Mouse (Mus musculus) liver, embryonic 11.5 days (tissue): ENCODE data around the gene Mael. TPM values are rescaled to one million over a fixed set of nuclear protein-coding genes. Genes with fewer than 3 reads are reported as not detected.

Experiments
- ATAC-seq: fragments of 200-750 bp; cut with Nextera tagmentation; replicated peaks from 2 replicates; pipeline ENCODE4 v1.8.0; 2017; ENCODE audit warnings: moderate number of reproducible peaks, mild to moderate bottlenecking, moderate TSS enrichment, moderate library complexity; ENCODE audit not compliant: low FRiP score
- DNase-seq: peaks from one replicate; pipeline ENCODE4 v3.0.0-alpha.2; 2017; ENCODE audit warnings: low spot score
- H3K27ac ChIP-seq: fragments of 300-500 bp; sonication (generic); 2 replicates; pipeline ENCODE4 v1.5.1; 2014; ENCODE audit warnings: mild to moderate bottlenecking, low read depth, low read length, control low read depth
- H3K27me3 ChIP-seq: fragments of 300-500 bp; sonication (generic); replicated peaks from 2 replicates; pipeline ENCODE4 v1.6.1; 2014; ENCODE audit warnings: low read length, mixed read lengths; ENCODE audit not compliant: control insufficient read depth, insufficient read depth
- H3K36me3 ChIP-seq: fragments of 300-500 bp; sonication (generic); 2 replicates; pipeline ENCODE4 v1.6.1; 2014; ENCODE audit warnings: mild to moderate bottlenecking, low read length, moderate library complexity, mixed read lengths; ENCODE audit not compliant: control insufficient read depth, insufficient read depth
- H3K4me1 ChIP-seq: fragments of 300-500 bp; sonication (generic); replicated peaks from 2 replicates; pipeline ENCODE4 v1.6.1; 2014; ENCODE audit warnings: low read length, mixed read lengths; ENCODE audit not compliant: control insufficient read depth, insufficient read depth
- H3K4me2 ChIP-seq: fragments of 300-500 bp; sonication (generic); 2 replicates; pipeline ENCODE4 v1.6.1; 2014; ENCODE audit warnings: mild to moderate bottlenecking, control low read depth, moderate library complexity
- H3K4me3 ChIP-seq: fragments of 300-500 bp; sonication (generic); 2 replicates; pipeline ENCODE4 v1.5.1; 2014; ENCODE audit warnings: low read depth, low read length, control low read depth
- H3K9ac ChIP-seq: fragments of 300-500 bp; sonication (generic); 2 replicates; pipeline ENCODE4 v1.6.1; 2014; ENCODE audit warnings: low read depth, low read length, control low read depth
- H3K9me3 ChIP-seq: fragments of 300-500 bp; sonication (generic); 2 replicates; pipeline ENCODE4 v1.6.1; 2016; ENCODE audit warnings: low read length, inconsistent platforms, mixed read lengths; ENCODE audit not compliant: control insufficient read depth
- WGBS: fragments of 180-500 bp; shearing (Covaris S2); extraction: QIAGEN DNeasy Blood & Tissue Kit; methylation state at CpG from one replicate; pipeline ENCODE4 v1.1.7; 2014; 5-methylcytosine and 5-hydroxymethylcytosine counted together
- polyA plus RNA-seq: library from polyadenylated mRNA; unstranded; fragments of >200 nt; fragmentation: Nextera tagmentation; extraction: Ambion mirVana; gene quantifications from 2 replicates; pipeline ENCODE4 v1.2.1, GENCODE M21; 2014

Mael gene
- polyA plus RNA-seq, 1 experiment from 2014 or later = not detected

- Histone ChIP-seq H3K9me3 (no peaks in the 10 kb centered on the region), H3K27ac (no peak overlapping the region), H3K27me3 (no peaks in the 10 kb centered on the region), H3K36me3 (no peaks in the 10 kb centered on the region), H3K9ac (no peak overlapping the region), H3K4me1 (no peaks in the 10 kb centered on the region), H3K4me3 (no peak overlapping the region), H3K4me2 (no peak overlapping the region)
- ATAC-seq (no peak), DNase-seq (no peak)
- WGBS = 77% methylated on average over 22 of the region's 22 CpGs
Measured at GRCm38 (mm10) chr1:166184391-166185229, 53.9 kb downstream of the Mael start.

- ATAC-seq (no peak), DNase-seq (no peak)
- Histone ChIP-seq H3K27ac (no peak overlapping the region), H3K27me3 (no peaks in the 10 kb centered on the region), H3K9ac (no peak overlapping the region), H3K4me3 (no peak overlapping the region), H3K4me2 (no peak overlapping the region), H3K4me1 (no peaks in the 10 kb centered on the region), H3K9me3 (no peaks in the 10 kb centered on the region), H3K36me3 (no peaks in the 10 kb centered on the region)
- WGBS = 86% methylated on average over 10 of the region's 10 CpGs
Measured at GRCm38 (mm10) chr1:166182952-166183627, 55.5 kb downstream of the Mael start.

- H3K4me3 ChIP-seq = no peak overlapping the region
- H3K27me3 ChIP-seq = no peaks in the 10 kb centered on the region
- no peak overlapping the region for H3K27ac ChIP-seq
- ATAC-seq (no peak), DNase-seq (no peak)
- no peaks in the 10 kb centered on the region for H3K4me1 ChIP-seq
- H3K36me3 ChIP-seq = no peaks in the 10 kb centered on the region
- 80% methylated on average over 7 of the region's 7 CpGs for WGBS
- H3K9ac ChIP-seq = no peak overlapping the region
- no peak overlapping the region for H3K4me2 ChIP-seq
- no peaks in the 10 kb centered on the region for H3K9me3 ChIP-seq
Measured at GRCm38 (mm10) chr1:166181510-166181909, 57.0 kb downstream of the Mael start.

GRCm38 (mm10) chr1:166173621-166174020, 64.9 kb downstream of the Mael start:
- H3K27me3 ChIP-seq = no peaks in the 10 kb centered on the region
- H3K9me3 ChIP-seq = no peaks in the 10 kb centered on the region; the same call in 1 of the 2 replicates
- H3K4me1 ChIP-seq = no peaks in the 10 kb centered on the region
- 73% methylated on average over 9 of the region's 9 CpGs for WGBS
- no peaks in the 10 kb centered on the region for H3K36me3 ChIP-seq
- DNase-seq (no peak), ATAC-seq (no peak)
- no peak overlapping the region for H3K27ac ChIP-seq
- H3K4me2 ChIP-seq = no peak overlapping the region
- H3K9ac ChIP-seq = no peak overlapping the region
- no peak overlapping the region for H3K4me3 ChIP-seq

- H3K27me3 ChIP-seq = no peaks in the 10 kb centered on the region
- H3K9me3 ChIP-seq = no peaks in the 10 kb centered on the region; the same call in 1 of the 2 replicates
- no peaks in the 10 kb centered on the region for H3K36me3 ChIP-seq
- no peak overlapping the region for H3K4me2 ChIP-seq
- H3K4me3 ChIP-seq = no peak overlapping the region
- no peak overlapping the region for H3K27ac ChIP-seq
- DNase-seq = no peak
- H3K9ac ChIP-seq = no peak overlapping the region
- ATAC-seq = no peak
- no peaks in the 10 kb centered on the region for H3K4me1 ChIP-seq
- 76% methylated on average over 3 of the region's 3 CpGs for WGBS
Measured at GRCm38 (mm10) chr1:166172992-166173391, 65.6 kb downstream of the Mael start.

DNA sequence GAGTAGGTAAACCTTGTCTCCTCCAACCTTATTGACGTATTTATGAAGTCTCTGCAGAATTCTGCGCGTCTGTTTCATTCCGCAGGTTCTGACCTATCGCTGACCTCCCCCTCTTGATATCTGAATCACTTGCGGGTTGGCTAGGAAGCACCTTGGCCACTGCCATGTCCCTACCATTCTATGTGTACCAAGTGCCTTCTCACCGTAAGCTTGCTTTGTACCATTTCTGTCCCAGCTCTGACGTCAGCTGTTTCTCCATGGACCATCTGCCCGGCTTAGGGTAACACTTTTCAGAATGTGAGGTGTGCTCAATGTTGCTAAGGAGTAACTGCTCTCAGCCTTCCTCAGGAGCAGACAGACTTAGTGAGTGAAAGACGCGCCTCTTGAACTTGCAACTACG, 67.7 kb downstream of the Mael start:
- DNase-seq (no peak), ATAC-seq (no peak)
- whole genome bisulfite sequencing = 89% methylated on average over 12 of the region's 12 CpGs

GRCm38 (mm10) chr1:166169713-166170112, 68.8 kb downstream of the Mael start:
- ATAC-seq (no peak), DNase-seq (no peak)
- Histone ChIP-seq H3K4me2 (no peak overlapping the region), H3K27me3 (no peaks in the 10 kb centered on the region), H3K9me3 (no peaks in the 10 kb centered on the region; the same call in 1 of the 2 replicates), H3K36me3 (no peaks in the 10 kb centered on the region), H3K4me1 (no peaks in the 10 kb centered on the region), H3K27ac (no peak overlapping the region), H3K4me3 (no peak overlapping the region), H3K9ac (no peak overlapping the region)
- 80% methylated on average over 7 of the region's 7 CpGs for WGBS

More for the DNA sequence above, 67.7 kb downstream of the Mael start:
- Histone ChIP-seq H3K36me3 (no peaks in the 10 kb centered on the region), H3K4me2 (no peak overlapping the region), H3K27me3 (no peaks in the 10 kb centered on the region), H3K27ac (no peak overlapping the region), H3K4me1 (no peaks in the 10 kb centered on the region), H3K9ac (no peak overlapping the region), H3K9me3 (no peaks in the 10 kb centered on the region; the same call in 1 of the 2 replicates), H3K4me3 (no peak overlapping the region)

DNA sequence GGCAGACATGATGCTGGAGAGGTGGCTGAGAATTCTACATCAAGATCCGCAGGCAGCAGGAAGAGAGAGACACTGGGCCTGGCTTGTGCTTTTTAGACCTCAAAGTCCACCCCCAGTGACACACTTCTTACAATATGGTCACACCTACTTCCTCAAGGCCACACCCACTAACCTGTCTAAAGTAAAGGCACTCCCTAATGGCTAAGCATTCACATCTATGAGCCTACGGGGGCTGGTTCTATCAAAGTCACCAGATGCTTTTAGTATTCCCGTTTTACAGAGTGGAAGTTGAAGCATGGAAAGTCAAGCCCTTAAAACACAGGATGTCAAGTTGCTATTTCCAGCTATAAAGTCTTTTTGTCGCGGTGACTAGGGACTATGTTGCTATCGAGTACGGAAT, 70.5 kb downstream of the Mael start:
- H3K4me1 ChIP-seq = no peaks in the 10 kb centered on the region
- no peak overlapping the region for H3K9ac ChIP-seq
- H3K4me3 ChIP-seq = no peak overlapping the region
- WGBS = 84% methylated on average over 7 of the region's 7 CpGs
- no peak for ATAC-seq
- H3K36me3 ChIP-seq = no peaks in the 10 kb centered on the region
- no peak for DNase-seq
- H3K27me3 ChIP-seq = no peaks in the 10 kb centered on the region
- H3K27ac ChIP-seq = no peak overlapping the region
- no peaks in the 10 kb centered on the region for H3K9me3 ChIP-seq
- no peak overlapping the region for H3K4me2 ChIP-seq
